Mouse (Mus musculus) heart, adult 2 months (tissue): ENCODE data around the gene Mef2a. TPM values are rescaled to one million over a fixed set of nuclear protein-coding genes. Genes with fewer than 3 reads are reported as not detected.
A peak's percentile ranks its signal among the peaks of the same experiment; 100 is the strongest.

ENCODE experiments used
- DNase-seq, 2 experiments: peaks; one replicate each; pipeline ENCODE4 v3.0.0; 2021
- H3K27ac ChIP-seq: fragments of 200-600 bp; 2 replicates; pipeline ENCODE4 v1.8.1; 2022
- H3K27me3 ChIP-seq: fragments of 200-500 bp; 2 replicates; pipeline ENCODE4 v1.6.1; 2012; ENCODE audit warnings: mild to moderate bottlenecking, low read length, inconsistent platforms, mixed read lengths; ENCODE audit not compliant: control insufficient read depth, insufficient read depth
- H3K36me3 ChIP-seq: fragments of 200-500 bp; 2 replicates; pipeline ENCODE4 v1.6.1; 2012; ENCODE audit warnings: low read length, inconsistent platforms; ENCODE audit not compliant: control insufficient read depth, insufficient read depth
- H3K4me1 ChIP-seq: fragments of 200-500 bp; 2 replicates; pipeline ENCODE4 v1.6.1; 2011; ENCODE audit warnings: low read length; ENCODE audit not compliant: control insufficient read depth, insufficient read depth
- H3K4me3 ChIP-seq: fragments of 200-600 bp; 2 replicates; pipeline ENCODE4 v1.8.1; 2022
- H3K79me2 ChIP-seq: fragments of 200-500 bp; replicated peaks from 2 replicates; pipeline ENCODE4 v1.6.1; 2012; ENCODE audit warnings: mild to moderate bottlenecking, inconsistent platforms, low read length, moderate library complexity, mixed read lengths; ENCODE audit not compliant: control insufficient read depth, insufficient read depth
- H3K9ac ChIP-seq: fragments of 200-500 bp; 2 replicates; pipeline ENCODE4 v1.6.1; 2012; ENCODE audit warnings: low read depth, mild to moderate bottlenecking, control low read depth, inconsistent platforms, low read length, mixed read lengths
- CTCF ChIP-seq: fragments of 200-600 bp; IDR thresholded peaks from 2 replicates; pipeline ENCODE4 v1.8.1; 2022; ENCODE audit warnings: antibody characterized with exemption, mild to moderate bottlenecking, moderate library complexity
- EP300 ChIP-seq: fragments of 200-500 bp; IDR thresholded peaks from 2 replicates; pipeline ENCODE4 v1.6.1; 2011; ENCODE audit warnings: low read depth, low read length, control low read depth; ENCODE audit not compliant: insufficient read depth
- POLR2A ChIP-seq: fragments of 200-500 bp; IDR thresholded peaks from 2 replicates; pipeline ENCODE4 v1.6.1; 2011; ENCODE audit warnings: mild to moderate bottlenecking, low read depth, low read length, control low read depth; ENCODE audit not compliant: insufficient read depth
- WGBS: fragments of 180-500 bp; shearing (Covaris S2); methylation state at CpG from one replicate; pipeline ENCODE4 v1.1.7; 2018; 5-methylcytosine and 5-hydroxymethylcytosine counted together
- intact Hi-C: fragments of 180-260 bp; cut with DNase I; formaldehyde crosslinking; loops from one replicate; pipeline ENCODE4 v1.15.1; 2025
- polyA plus RNA-seq: library from polyadenylated mRNA; depleted of rRNA; stranded (reverse); fragments of >200 nt; gene quantifications from 2 replicates; pipeline ENCODE4 v1.2.3, GENCODE M21; 2012
- total RNA-seq, 2 experiments: library from RNA; stranded (reverse); gene quantifications; 2 replicates each; pipeline ENCODE4 v1.2.3; 2021

The Mef2a gene
- total and polyA plus RNA-seq, 3 experiments: 73.4 to 141 (median 134) TPM

GRCm38 (mm10) chr7:67222220-67222862 is 150.3 kb downstream of the Mef2a start, which contains the start of gene Lysmd4:
Gene Lysmd4 (plus strand): TSS chr7:67222544.
- Histone ChIP-seq H3K27ac (peak within 1 kb of the TSS; percentile 81), H3K4me3 (peak within 1 kb of the TSS; percentile 71), H3K27me3 (no peaks in the 10 kb centered on the region), H3K36me3 (peaks cover 2% of the 10 kb centered on the region; the same call in 1 of the 2 replicates), H3K9ac (peak within 1 kb of the TSS; percentile 83), H3K79me2 (no peaks in the 10 kb centered on the region), H3K4me1 (peaks cover 1% of the 10 kb centered on the region; the same call in 1 of the 2 replicates)
- peak; percentile 66; the same call in 1 of the 2 replicates for TF ChIP-seq POLR2A
- no peak for TF ChIP-seq EP300
- 2% methylated on average over 31 of the region's 31 CpGs for WGBS
- DNase-seq: peak; percentile 98
- intact Hi-C loops: loop anchor here (5.0 kb wide), 1 partner anchor 150 kb away; the partner anchor contains the start of gene Mef2a

GRCm38 (mm10) chr7:67217025-67217424 is 155.6 kb downstream of the Mef2a start:
- TF ChIP-seq EP300: 0 out of 2 replicates have a peak, but pooled peaks have one; percentile 31
- no peak for TF ChIP-seq POLR2A
- TF ChIP-seq CTCF: peak; percentile 92
- Histone ChIP-seq H3K4me1 (peaks cover 4% of the 10 kb centered on the region), H3K79me2 (no peaks in the 10 kb centered on the region), H3K9ac (no peak overlapping the region), H3K27ac (no peak overlapping the region), H3K36me3 (no peaks in the 10 kb centered on the region), H3K4me3 (no peak overlapping the region), H3K27me3 (no peaks in the 10 kb centered on the region)
- 81% methylated on average over 3 of the region's 3 CpGs for WGBS
- intact Hi-C loops: loop anchor here (1.0 kb wide), 1 partner anchor 414 kb away; no protein-coding TSS in a partner anchor
- DNase-seq: peak; percentile 57 to 84

GRCm38 (mm10) chr7:67216351-67216750 is 156.3 kb downstream of the Mef2a start:
- intact Hi-C loops: no loop called here
- Histone ChIP-seq H3K4me3 (no peak overlapping the region), H3K9ac (no peak overlapping the region), H3K27ac (no peak overlapping the region), H3K27me3 (no peaks in the 10 kb centered on the region), H3K79me2 (no peaks in the 10 kb centered on the region), H3K36me3 (no peaks in the 10 kb centered on the region), H3K4me1 (peaks cover 4% of the 10 kb centered on the region)
- no peak for TF ChIP-seq EP300
- TF ChIP-seq POLR2A: no peak
- no peak for TF ChIP-seq CTCF
- 33% methylated on average over 6 of the region's 6 CpGs for WGBS
- no peak for DNase-seq

- H3K79me2 ChIP-seq: no peaks in the 10 kb centered on the region
- H3K9ac ChIP-seq: no peak overlapping the region
- intact Hi-C loops: no loop called here
- no peaks in the 10 kb centered on the region for H3K36me3 ChIP-seq
- H3K4me3 ChIP-seq: no peak overlapping the region
- peaks cover 5% of the 10 kb centered on the region for H3K4me1 ChIP-seq
- TF ChIP-seq CTCF (no peak), EP300 (no peak), POLR2A (no peak)
- 67% methylated on average over 1 of the region's 1 CpGs for WGBS
- no peak overlapping the region for H3K27ac ChIP-seq
- DNase-seq: no peak
- H3K27me3 ChIP-seq: no peaks in the 10 kb centered on the region
Observed at GRCm38 (mm10) chr7:67213589-67213988, 159.1 kb downstream of the Mef2a start.

GRCm38 (mm10) chr7:67211971-67212370 is 160.7 kb downstream of the Mef2a start:
- Histone ChIP-seq H3K9ac (no peak overlapping the region), H3K36me3 (no peaks in the 10 kb centered on the region), H3K27ac (no peak overlapping the region), H3K4me1 (peaks cover 4% of the 10 kb centered on the region), H3K79me2 (no peaks in the 10 kb centered on the region), H3K4me3 (no peak overlapping the region), H3K27me3 (no peaks in the 10 kb centered on the region)
- intact Hi-C loops: no loop called here
- WGBS: 57% methylated on average over 4 of the region's 4 CpGs
- TF ChIP-seq POLR2A (no peak), EP300 (no peak)
- no peak for DNase-seq

GRCm38 (mm10) chr7:67211341-67211740 is 161.3 kb downstream of the Mef2a start:
- WGBS: 80% methylated on average over 6 of the region's 6 CpGs
- no peak for DNase-seq
- H3K27me3 ChIP-seq: no peaks in the 10 kb centered on the region
- intact Hi-C loops: no loop called here
- H3K79me2 ChIP-seq: no peaks in the 10 kb centered on the region
- H3K36me3 ChIP-seq: no peaks in the 10 kb centered on the region
- H3K4me1 ChIP-seq: peaks cover 3% of the 10 kb centered on the region; the same call in 1 of the 2 replicates
- TF ChIP-seq EP300 (no peak), POLR2A (no peak), CTCF (no peak)
- no peak overlapping the region for H3K9ac ChIP-seq
- H3K27ac ChIP-seq: no peak overlapping the region
- no peak overlapping the region for H3K4me3 ChIP-seq
